Mouse (Mus musculus): ENCODE results near the gene Zfp593. TPM values are rescaled to one million over a fixed set of nuclear protein-coding genes. Genes with fewer than 3 reads are reported as not detected.

The Zfp593 gene
- polyA plus RNA-seq, 2 experiments = 15.8 to 17.3 TPM

- H3K4me2 ChIP-seq (replicated peaks; ENCODE audit: low read depth, low read length, severe bottlenecking) = no peak overlapping the region
- ATAC-seq (ENCODE audit: low FRiP score, low read depth) (no peak), DNase-seq (ENCODE audit: low spot score) (no peak)
- H3K4me3 ChIP-seq (replicated peaks; ENCODE audit: low read length) = no peak overlapping the region
- H3K9me3 ChIP-seq (ENCODE audit: control insufficient read depth, low read length) = no peaks in the 10 kb centered on the region
- no peaks in the 10 kb centered on the region for H3K36me3 ChIP-seq (ENCODE audit: control insufficient read depth, insufficient read depth, low read length)
- WGBS = 54% methylated on average over 9 of the region's 9 CpGs
- H3K4me1 ChIP-seq (ENCODE audit: control insufficient read depth, insufficient read depth, low read length) = no peaks in the 10 kb centered on the region
- H3K27me3 ChIP-seq (ENCODE audit: control insufficient read depth, insufficient read depth, low read length) = no peaks in the 10 kb centered on the region
- no peak overlapping the region for H3K9ac ChIP-seq (ENCODE audit: low read depth, low read length, severe bottlenecking)
- no peak for TF ChIP-seq POLR2A (IDR thresholded peaks at IDR 0.05; ENCODE audit: borderline replicate concordance, extremely low read depth, insufficient read depth, insufficient read length)
- H3K27ac ChIP-seq (replicated peaks; ENCODE audit: low read depth, low read length) = no peak overlapping the region
These were observed 20.6 kb upstream of the Zfp593 start for GRCm38 (mm10) chr4:134265860-134266585.

DNA sequence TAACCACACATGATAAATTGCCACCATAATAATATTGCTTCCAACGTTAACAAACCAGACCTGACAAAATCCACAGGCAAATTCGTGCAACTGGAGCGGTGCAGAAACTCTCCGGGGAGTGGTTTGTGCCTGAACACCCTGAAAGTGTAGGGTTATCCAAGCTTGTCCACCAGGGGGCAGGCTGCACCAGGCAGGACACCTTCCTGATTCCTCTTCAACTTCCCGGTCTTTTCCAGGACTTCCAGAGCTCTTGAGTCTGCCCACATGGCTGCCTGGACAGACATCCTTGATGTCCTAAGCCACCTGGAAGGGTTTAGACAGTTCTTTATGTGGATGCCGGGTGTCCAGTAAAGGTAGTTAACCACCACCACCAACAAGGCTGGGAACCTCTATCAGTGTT, 17.8 kb upstream of the Zfp593 start:
- DNase-seq (ENCODE audit: low spot score) (no peak), ATAC-seq (ENCODE audit: low FRiP score, low read depth) (no peak)
- H3K27me3 ChIP-seq (ENCODE audit: control insufficient read depth, insufficient read depth, low read length) = no peaks in the 10 kb centered on the region
- no peak overlapping the region for H3K4me3 ChIP-seq (replicated peaks; ENCODE audit: low read length)
- TF ChIP-seq POLR2A (IDR thresholded peaks at IDR 0.05; ENCODE audit: borderline replicate concordance, extremely low read depth, insufficient read depth, insufficient read length) = no peak
- H3K4me1 ChIP-seq (ENCODE audit: control insufficient read depth, insufficient read depth, low read length) = no peaks in the 10 kb centered on the region
- no peak overlapping the region for H3K27ac ChIP-seq (replicated peaks; ENCODE audit: low read depth, low read length)
- no peak overlapping the region for H3K4me2 ChIP-seq (replicated peaks; ENCODE audit: low read depth, low read length, severe bottlenecking)
- H3K36me3 ChIP-seq (ENCODE audit: control insufficient read depth, insufficient read depth, low read length) = no peaks in the 10 kb centered on the region
- no peak overlapping the region for H3K9ac ChIP-seq (ENCODE audit: low read depth, low read length, severe bottlenecking)
- H3K9me3 ChIP-seq (ENCODE audit: control insufficient read depth, low read length) = no peaks in the 10 kb centered on the region
- WGBS = 28% methylated on average over 6 of the region's 6 CpGs

- TF ChIP-seq POLR2A (IDR thresholded peaks at IDR 0.05; ENCODE audit: borderline replicate concordance, extremely low read depth, insufficient read depth, insufficient read length) = no peak
- 76% methylated on average over 11 of the region's 11 CpGs for WGBS
- Histone ChIP-seq H3K4me1 (ENCODE audit: control insufficient read depth, insufficient read depth, low read length) (peaks cover 12% of the 10 kb centered on the region), H3K27me3 (ENCODE audit: control insufficient read depth, insufficient read depth, low read length) (peaks cover 11% of the 10 kb centered on the region), H3K4me2 (replicated peaks; ENCODE audit: low read depth, low read length, severe bottlenecking) (no peak overlapping the region), H3K9me3 (ENCODE audit: control insufficient read depth, low read length) (no peaks in the 10 kb centered on the region), H3K36me3 (ENCODE audit: control insufficient read depth, insufficient read depth, low read length) (no peaks in the 10 kb centered on the region), H3K9ac (ENCODE audit: low read depth, low read length, severe bottlenecking) (no peak overlapping the region), H3K27ac (replicated peaks; ENCODE audit: low read depth, low read length) (no peak overlapping the region), H3K4me3 (replicated peaks; ENCODE audit: low read length) (no peak overlapping the region)
- DNase-seq (ENCODE audit: low spot score) (no peak), ATAC-seq (ENCODE audit: low FRiP score, low read depth) (no peak)
These were observed 13.0 kb upstream of the Zfp593 start for GRCm38 (mm10) chr4:134258354-134258753.

- Histone ChIP-seq H3K36me3 (ENCODE audit: control insufficient read depth, insufficient read depth, low read length) (no peaks in the 10 kb centered on the region), H3K27me3 (ENCODE audit: control insufficient read depth, insufficient read depth, low read length) (peaks cover 20% of the 10 kb centered on the region), H3K4me2 (replicated peaks; ENCODE audit: low read depth, low read length, severe bottlenecking) (no peak overlapping the region), H3K4me1 (ENCODE audit: control insufficient read depth, insufficient read depth, low read length) (peaks cover 14% of the 10 kb centered on the region), H3K4me3 (replicated peaks; ENCODE audit: low read length) (no peak overlapping the region), H3K9ac (ENCODE audit: low read depth, low read length, severe bottlenecking) (no peak overlapping the region; the same call in 1 of the 2 replicates), H3K9me3 (ENCODE audit: control insufficient read depth, low read length) (no peaks in the 10 kb centered on the region), H3K27ac (replicated peaks; ENCODE audit: low read depth, low read length) (no peak overlapping the region)
- ATAC-seq (ENCODE audit: low FRiP score, low read depth) (no peak), DNase-seq (ENCODE audit: low spot score) (no peak)
- WGBS = 22% methylated on average over 11 of the region's 11 CpGs
- TF ChIP-seq POLR2A (IDR thresholded peaks at IDR 0.05; ENCODE audit: borderline replicate concordance, extremely low read depth, insufficient read depth, insufficient read length) = no peak
These were observed 12.0 kb upstream of the Zfp593 start for GRCm38 (mm10) chr4:134257198-134258009.

- no peak overlapping the region for H3K4me3 ChIP-seq (replicated peaks; ENCODE audit: low read length)
- H3K4me2 ChIP-seq (replicated peaks; ENCODE audit: low read depth, low read length, severe bottlenecking) = no peak overlapping the region; the same call in 1 of the 2 replicates
- H3K4me1 ChIP-seq (ENCODE audit: control insufficient read depth, insufficient read depth, low read length) = peaks cover 19% of the 10 kb centered on the region
- WGBS = 19% methylated on average over 12 of the region's 19 CpGs
- no peak overlapping the region for H3K9ac ChIP-seq (ENCODE audit: low read depth, low read length, severe bottlenecking)
- DNase-seq (ENCODE audit: low spot score) (peak; percentile 19), ATAC-seq (ENCODE audit: low FRiP score, low read depth) (no peak)
- H3K27ac ChIP-seq (replicated peaks; ENCODE audit: low read depth, low read length) = no peak overlapping the region
- no peaks in the 10 kb centered on the region for H3K36me3 ChIP-seq (ENCODE audit: control insufficient read depth, insufficient read depth, low read length)
- H3K9me3 ChIP-seq (ENCODE audit: control insufficient read depth, low read length) = no peaks in the 10 kb centered on the region
- peaks cover 28% of the 10 kb centered on the region for H3K27me3 ChIP-seq (ENCODE audit: control insufficient read depth, insufficient read depth, low read length)
- no peak for TF ChIP-seq POLR2A (IDR thresholded peaks at IDR 0.05; ENCODE audit: borderline replicate concordance, extremely low read depth, insufficient read depth, insufficient read length)
These were observed 11.2 kb upstream of the Zfp593 start for GRCm38 (mm10) chr4:134256407-134257197.
